Mouse (Mus musculus): Measurements from ENCODE around the gene Glis3. TPM values are rescaled to one million over a fixed set of nuclear protein-coding genes. Genes with fewer than 3 reads are reported as not detected.

Gene Glis3
- total and polyA plus RNA-seq, 3 experiments, result not detected

DNA sequence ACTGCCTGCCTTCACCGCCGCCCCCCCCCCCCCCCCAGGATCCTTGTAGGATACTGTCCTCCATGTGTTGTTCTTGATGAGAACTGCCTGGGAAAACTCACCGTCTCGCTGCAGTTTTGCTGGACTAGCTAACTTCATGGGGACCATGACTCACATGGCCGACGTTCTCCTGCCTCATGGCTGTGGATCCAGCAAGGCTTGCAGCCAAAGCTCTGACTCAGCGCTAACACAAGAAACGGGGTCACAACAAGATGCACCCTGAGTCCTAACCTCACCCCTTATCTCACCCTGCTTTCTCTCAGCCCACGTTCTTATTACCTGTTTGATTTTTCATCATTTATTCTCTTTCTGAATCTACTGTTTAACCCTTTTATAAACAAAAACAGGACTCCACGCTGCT, 56.2 kb downstream of the Glis3 start:
- Histone ChIP-seq H3K9ac (ENCODE audit: control insufficient read depth, low read depth, low read length, poor library complexity, severe bottlenecking) (no peak overlapping the region), H3K27me3 (ENCODE audit: control insufficient read depth in 1 of 2, insufficient read depth in 2 of 2, low read length in 2 of 2) (no peaks in the 10 kb centered on the region), H3K4me1 (ENCODE audit: control insufficient read depth in 1 of 2, insufficient read depth in 2 of 2, low read length in 2 of 2) (no peaks in the 10 kb centered on the region), H3K4me3 (ENCODE audit: control insufficient read depth in 1 of 2, insufficient read depth in 1 of 2, low read depth in 2 of 2, low read length in 2 of 2) (no peak overlapping the region), H3K9me3 (replicated peaks; ENCODE audit: insufficient read depth, low read length) (no peaks in the 10 kb centered on the region), H3K36me3 (ENCODE audit: control insufficient read depth in 1 of 2, insufficient read depth in 2 of 2, low read length in 2 of 2) (no peaks in the 10 kb centered on the region), H3K27ac (ENCODE audit: control insufficient read depth, low read depth, low read length) (no peak overlapping the region), H3K79me2 (ENCODE audit: control insufficient read depth, insufficient read depth, low read length, poor library complexity) (no peaks in the 10 kb centered on the region)
- no peak for TF ChIP-seq SMC3 (IDR thresholded peaks at IDR 0.05; ENCODE audit: low read depth, low read length)
- no peak for TF ChIP-seq MAZ (IDR thresholded peaks at IDR 0.05; ENCODE audit: low read depth, low read length)
- no peak for TF ChIP-seq POLR2A (IDR thresholded peaks at IDR 0.05; ENCODE audit: control insufficient read depth in 1 of 2, insufficient read depth in 1 of 2, low read depth in 1 of 2, low read length in 2 of 2, poor library complexity in 1 of 2)
- no peak for TF ChIP-seq ZC3H11A (IDR thresholded peaks at IDR 0.05; ENCODE audit: low read depth, low read length)
- no peak for TF ChIP-seq KAT2A (conservative IDR thresholded peaks at IDR 0.05; ENCODE audit: low read depth, low read length)
- TF ChIP-seq NRF1 (IDR thresholded peaks at IDR 0.05; ENCODE audit: insufficient read depth, low read depth, low read length, poor library complexity, severe bottlenecking), result no peak
- TF ChIP-seq JUND (IDR thresholded peaks at IDR 0.05; ENCODE audit: low read depth, low read length), result no peak
- TF ChIP-seq MAFK (IDR thresholded peaks at IDR 0.05; ENCODE audit: borderline replicate concordance, low read depth, low read length), result no peak
- no peak for TF ChIP-seq NELFE (IDR thresholded peaks at IDR 0.05; ENCODE audit: low read depth, low read length)
- no peak for TF ChIP-seq TCF12 (IDR thresholded peaks at IDR 0.05; ENCODE audit: low read depth, low read length)
- TF ChIP-seq TAL1 (IDR thresholded peaks at IDR 0.05; ENCODE audit: low read length), result no peak
- TF ChIP-seq BHLHE40 (IDR thresholded peaks at IDR 0.05; ENCODE audit: borderline replicate concordance, low read depth, low read length), result no peak
- no peak for TF ChIP-seq ZNF384 (IDR thresholded peaks at IDR 0.05; ENCODE audit: low read depth, low read length)
- TF ChIP-seq SIN3A (IDR thresholded peaks at IDR 0.05; ENCODE audit: low read length), result no peak
- no peak for TF ChIP-seq ZMIZ1 (IDR thresholded peaks at IDR 0.05; ENCODE audit: low read depth, low read length)
- TF ChIP-seq UBTF (IDR thresholded peaks at IDR 0.05; ENCODE audit: borderline replicate concordance, insufficient read depth, low read depth, low read length), result no peak
- DNase-seq (ENCODE audit: low read depth, low spot score), result no peak

DNA sequence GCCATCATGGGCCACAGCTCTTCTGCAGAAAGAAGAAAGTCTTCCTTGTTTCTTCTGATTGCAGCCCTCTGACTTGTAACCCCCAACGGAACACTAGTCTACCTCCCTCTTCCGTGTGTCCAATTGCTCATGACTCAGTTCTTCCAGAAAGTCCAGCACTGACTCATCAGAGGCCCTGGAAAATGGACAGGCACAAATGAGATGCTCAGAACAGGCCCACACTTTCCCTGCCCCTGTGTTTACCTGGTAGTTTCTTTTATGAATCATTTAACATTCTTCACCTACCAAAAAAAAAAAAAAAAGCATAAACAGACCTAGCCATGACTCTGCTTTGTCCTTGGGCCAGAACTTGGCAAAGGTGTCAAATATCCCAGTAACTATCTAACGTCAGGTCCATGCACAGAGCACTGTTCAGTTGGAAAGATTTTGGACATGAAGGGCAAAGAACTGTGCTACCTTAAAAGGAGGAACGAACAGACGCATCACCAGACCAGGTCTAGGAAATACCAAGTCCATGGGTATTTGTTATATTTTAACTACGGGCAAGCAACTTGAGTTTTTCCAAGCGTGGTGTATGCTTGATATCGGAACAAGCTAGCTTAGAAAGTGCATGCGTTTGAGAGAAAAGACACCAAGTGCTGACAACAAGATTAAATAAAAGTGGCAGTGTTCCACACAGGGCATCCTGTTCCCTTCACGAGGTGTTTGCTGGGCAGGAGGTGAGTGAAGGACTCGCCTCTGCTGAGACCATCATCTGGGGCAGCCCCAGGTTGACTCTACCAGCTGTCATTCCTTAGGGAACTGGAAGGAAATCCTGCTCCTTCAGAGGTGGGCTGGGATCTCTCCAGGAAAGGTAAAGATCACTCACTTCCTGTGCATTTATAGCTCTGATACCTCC, 58.0 kb downstream of the Glis3 start:
- TF ChIP-seq MAFK (IDR thresholded peaks at IDR 0.05; ENCODE audit: borderline replicate concordance, low read depth, low read length) (no peak), TCF12 (IDR thresholded peaks at IDR 0.05; ENCODE audit: low read depth, low read length) (no peak)
- H3K4me3 ChIP-seq (ENCODE audit: control insufficient read depth in 1 of 2, insufficient read depth in 1 of 2, low read depth in 2 of 2, low read length in 2 of 2), result no peak overlapping the region
- H3K9ac ChIP-seq (ENCODE audit: control insufficient read depth, low read depth, low read length, poor library complexity, severe bottlenecking), result no peak overlapping the region
- H3K79me2 ChIP-seq (ENCODE audit: control insufficient read depth, insufficient read depth, low read length, poor library complexity), result no peaks in the 10 kb centered on the region
- H3K9me3 ChIP-seq (replicated peaks; ENCODE audit: insufficient read depth, low read length), result no peaks in the 10 kb centered on the region
- H3K4me1 ChIP-seq (ENCODE audit: control insufficient read depth in 1 of 2, insufficient read depth in 2 of 2, low read length in 2 of 2), result no peaks in the 10 kb centered on the region
- no peaks in the 10 kb centered on the region for H3K36me3 ChIP-seq (ENCODE audit: control insufficient read depth in 1 of 2, insufficient read depth in 2 of 2, low read length in 2 of 2)
- no peak for DNase-seq (ENCODE audit: low read depth, low spot score)
- H3K27ac ChIP-seq (ENCODE audit: control insufficient read depth, low read depth, low read length), result no peak overlapping the region
- no peaks in the 10 kb centered on the region for H3K27me3 ChIP-seq (ENCODE audit: control insufficient read depth in 1 of 2, insufficient read depth in 2 of 2, low read length in 2 of 2)

All from MEL (cell line).